Comparison of ENCODE assay signal across 13 mouse cellular contexts in genomic region chr8:75135756-75136155, GRCm38 (mm10). TPM values are rescaled to one million over a fixed set of nuclear protein-coding genes. Genes with fewer than 3 reads are reported as not detected.
A peak's percentile ranks its signal among the peaks of the same experiment; 100 is the strongest.
DNase-seq lines count a peak whose midpoint lies in the region; ATAC-seq and TF ChIP-seq lines count a peak whose summit lies in the region.
"Had no signal": no experiment of that assay in that cellular context is flagged by ENCODE, and none has a peak within 500 bp of the region (broad histone marks: within the 10 kb centered on the region; RNA-seq: fewer than 3 reads in every experiment).

No protein-coding gene starts in this region.

- no peak overlapping the region for H3K4me3 ChIP-seq in forebrain, postnatal 0 days (ENCODE audit: low read depth, low read length)
- H3K4me3 ChIP-seq in forebrain, embryonic 12.5 days (replicated peaks) = no peak overlapping the region
- no peak overlapping the region for H3K4me3 ChIP-seq in liver, embryonic 11.5 days (ENCODE audit: low read depth, low read length)
- H3K4me3 ChIP-seq in liver, postnatal 0 days (ENCODE audit: low read depth, low read length) = no peak overlapping the region
- H3K4me3 ChIP-seq in stomach, embryonic 15.5 days (replicated peaks) = no peak overlapping the region
- H3K4me3 ChIP-seq in stomach, postnatal 0 days (ENCODE audit: low read depth, low read length) = no peak overlapping the region
- H3K4me3 ChIP-seq in kidney, adult 2 months (ENCODE audit: insufficient read depth, low read depth, low read length) = no peak overlapping the region
- H3K4me3 ChIP-seq: megakaryocyte, embryonic 14.5 days had no signal

- H3K9me3 ChIP-seq in forebrain, postnatal 0 days (ENCODE audit: low read length) = no peaks in the 10 kb centered on the region
- H3K9me3 ChIP-seq in forebrain, embryonic 12.5 days = no peaks in the 10 kb centered on the region
- H3K9me3 ChIP-seq in liver, embryonic 11.5 days (ENCODE audit: control insufficient read depth, low read length) = no peaks in the 10 kb centered on the region
- H3K9me3 ChIP-seq in liver, postnatal 0 days (ENCODE audit: low read length) = no peaks in the 10 kb centered on the region
- H3K9me3 ChIP-seq in stomach, embryonic 15.5 days = no peaks in the 10 kb centered on the region
- no peaks in the 10 kb centered on the region for H3K9me3 ChIP-seq in stomach, postnatal 0 days (ENCODE audit: control insufficient read depth, low read length)
- H3K9me3 ChIP-seq: megakaryocyte, embryonic 14.5 days had no signal

- no peak for TF ChIP-seq EP300 in liver, postnatal 0 days (IDR thresholded peaks at IDR 0.05; ENCODE audit: low read depth)
- TF ChIP-seq EP300 in stomach, postnatal 0 days (optimal IDR thresholded peaks at IDR 0.05) = no peak

- no peak for TF ChIP-seq POLR2A in kidney, adult 2 months (IDR thresholded peaks at IDR 0.05; ENCODE audit: low read depth, low read length)

- no peak for TF ChIP-seq CTCF in forebrain, postnatal 0 days (IDR thresholded peaks at IDR 0.05; ENCODE audit: low read depth)
- TF ChIP-seq CTCF in liver, postnatal 0 days (IDR thresholded peaks at IDR 0.05; ENCODE audit: low read depth) = no peak
- no peak for TF ChIP-seq CTCF in stomach, postnatal 0 days (IDR thresholded peaks at IDR 0.05; ENCODE audit: low read depth)
- TF ChIP-seq CTCF in kidney, adult 2 months (conservative IDR thresholded peaks at IDR 0.05; ENCODE audit: insufficient read depth, insufficient read length, low read depth, low read length) = no peak

- H3K4me2 ChIP-seq in forebrain, postnatal 0 days (ENCODE audit: low read depth) = no peak overlapping the region
- no peak overlapping the region for H3K4me2 ChIP-seq in forebrain, embryonic 12.5 days
- no peak overlapping the region for H3K4me2 ChIP-seq in liver, embryonic 11.5 days
- H3K4me2 ChIP-seq in liver, postnatal 0 days (ENCODE audit: low read depth, low read length) = no peak overlapping the region
- H3K4me2 ChIP-seq in stomach, embryonic 15.5 days = no peak overlapping the region
- no peak overlapping the region for H3K4me2 ChIP-seq in stomach, postnatal 0 days (replicated peaks; ENCODE audit: low read depth)

- no peaks in the 10 kb centered on the region; the same call in 1 of the 2 replicates for H3K4me1 ChIP-seq in forebrain, postnatal 0 days (ENCODE audit: insufficient read depth)
- H3K4me1 ChIP-seq in forebrain, embryonic 12.5 days = no peaks in the 10 kb centered on the region; the same call in 1 of the 2 replicates
- peaks cover 23% of the 10 kb centered on the region for H3K4me1 ChIP-seq in liver, embryonic 11.5 days (replicated peaks; ENCODE audit: control insufficient read depth, insufficient read depth, low read length)
- H3K4me1 ChIP-seq in liver, postnatal 0 days (ENCODE audit: insufficient read depth) = no peaks in the 10 kb centered on the region
- H3K4me1 ChIP-seq in stomach, embryonic 15.5 days = peaks cover 12% of the 10 kb centered on the region; the same call in 1 of the 2 replicates
- H3K4me1 ChIP-seq in stomach, postnatal 0 days (replicated peaks; ENCODE audit: control insufficient read depth, insufficient read depth) = no peaks in the 10 kb centered on the region
- no peaks in the 10 kb centered on the region for H3K4me1 ChIP-seq in kidney, adult 2 months (ENCODE audit: control insufficient read depth, insufficient read depth, low read length)

- DNase-seq in forebrain, postnatal 0 days = no peak
- DNase-seq in liver, embryonic 11.5 days (ENCODE audit: low spot score) = no peak
- DNase-seq in liver, postnatal 0 days = no peak
- DNase-seq in stomach, postnatal 0 days (ENCODE audit: low spot score) = no peak
- DNase-seq in right cerebral cortex, postnatal 25 days = peak; percentile 16
- no peak for DNase-seq in kidney, adult 2 months
- DNase-seq: B cell, adult 2 months; cerebellum, adult 11 months; thymus, postnatal 14 days had no signal

- H3K27me3 ChIP-seq in forebrain, postnatal 0 days (ENCODE audit: insufficient read depth, low read length) = no peaks in the 10 kb centered on the region
- no peaks in the 10 kb centered on the region for H3K27me3 ChIP-seq in forebrain, embryonic 12.5 days
- H3K27me3 ChIP-seq in liver, embryonic 11.5 days (replicated peaks; ENCODE audit: control insufficient read depth, insufficient read depth, low read length) = no peaks in the 10 kb centered on the region
- no peaks in the 10 kb centered on the region for H3K27me3 ChIP-seq in liver, postnatal 0 days (ENCODE audit: insufficient read depth, low read length)
- no peaks in the 10 kb centered on the region for H3K27me3 ChIP-seq in stomach, embryonic 15.5 days (replicated peaks)
- H3K27me3 ChIP-seq in stomach, postnatal 0 days (ENCODE audit: control insufficient read depth, insufficient read depth, low read length) = no peaks in the 10 kb centered on the region
- H3K27me3 ChIP-seq in kidney, adult 2 months (replicated peaks; ENCODE audit: control insufficient read depth, insufficient read depth, low read length) = no peaks in the 10 kb centered on the region

- 22% methylated on average over 1 of the region's 1 CpGs for WGBS in forebrain, postnatal 0 days
- WGBS in forebrain, embryonic 12.5 days = 71% methylated on average over 1 of the region's 1 CpGs
- 17% methylated on average over 1 of the region's 1 CpGs for WGBS in liver, embryonic 11.5 days
- 9% methylated on average over 1 of the region's 1 CpGs for WGBS in liver, postnatal 0 days (ENCODE audit: insufficient replicate concordance)
- WGBS in stomach, embryonic 15.5 days = 38% methylated on average over 1 of the region's 1 CpGs
- 23% methylated on average over 1 of the region's 1 CpGs for WGBS in stomach, postnatal 0 days
- WGBS in kidney, adult 2 months = 32% methylated on average over 1 of the region's 1 CpGs

- peak; percentile 23 for ATAC-seq in forebrain, postnatal 0 days
- ATAC-seq in forebrain, embryonic 12.5 days (ENCODE audit: low FRiP score) = no peak
- no peak for ATAC-seq in liver, embryonic 11.5 days (replicated peaks; ENCODE audit: low FRiP score)
- no peak for ATAC-seq in liver, postnatal 0 days
- no peak for ATAC-seq in stomach, embryonic 15.5 days (ENCODE audit: insufficient read depth, low FRiP score, low read depth)
- ATAC-seq in stomach, postnatal 0 days (ENCODE audit: low FRiP score, low TSS enrichment) = no peak
- ATAC-seq: lung, postnatal 0 days had no signal

- H3K36me3 ChIP-seq in forebrain, postnatal 0 days (ENCODE audit: insufficient read depth) = no peaks in the 10 kb centered on the region
- no peaks in the 10 kb centered on the region; the same call in 1 of the 2 replicates for H3K36me3 ChIP-seq in forebrain, embryonic 12.5 days (replicated peaks)
- H3K36me3 ChIP-seq in liver, embryonic 11.5 days (ENCODE audit: control insufficient read depth, insufficient read depth, low read length) = no peaks in the 10 kb centered on the region
- H3K36me3 ChIP-seq in liver, postnatal 0 days (replicated peaks; ENCODE audit: insufficient read depth, low read length) = no peaks in the 10 kb centered on the region
- no peaks in the 10 kb centered on the region for H3K36me3 ChIP-seq in stomach, embryonic 15.5 days
- no peaks in the 10 kb centered on the region for H3K36me3 ChIP-seq in stomach, postnatal 0 days (ENCODE audit: control insufficient read depth, insufficient read depth, low read length)
- H3K36me3 ChIP-seq in kidney, adult 2 months (ENCODE audit: control insufficient read depth, insufficient read depth, low read length) = no peaks in the 10 kb centered on the region

- no peak overlapping the region for H3K27ac ChIP-seq in forebrain, postnatal 0 days (ENCODE audit: low read depth, low read length)
- no peak overlapping the region for H3K27ac ChIP-seq in forebrain, embryonic 12.5 days
- H3K27ac ChIP-seq in liver, embryonic 11.5 days (ENCODE audit: low read depth, low read length) = no peak overlapping the region
- no peak overlapping the region for H3K27ac ChIP-seq in liver, postnatal 0 days (ENCODE audit: low read depth)
- peak overlapping the region; percentile 19; the same call in 1 of the 2 replicates for H3K27ac ChIP-seq in stomach, embryonic 15.5 days
- no peak overlapping the region for H3K27ac ChIP-seq in stomach, postnatal 0 days (replicated peaks)
- no peak overlapping the region for H3K27ac ChIP-seq in kidney, adult 2 months (ENCODE audit: insufficient read depth, low read depth, low read length)

- H3K9ac ChIP-seq in forebrain, postnatal 0 days = no peak overlapping the region
- H3K9ac ChIP-seq in forebrain, embryonic 12.5 days = no peak overlapping the region
- peak overlapping the region; percentile 9; the same call in 1 of the 2 replicates for H3K9ac ChIP-seq in liver, embryonic 11.5 days (ENCODE audit: low read depth, low read length)
- no peak overlapping the region for H3K9ac ChIP-seq in liver, postnatal 0 days (replicated peaks)
- no peak overlapping the region for H3K9ac ChIP-seq in stomach, embryonic 15.5 days
- no peak overlapping the region for H3K9ac ChIP-seq in stomach, postnatal 0 days (ENCODE audit: low read length)

RNA-seq across cellular contexts. Expression of gene Mcm5, which starts 26.4 kb away (rescaled TPM):
- total RNA-seq in forebrain, postnatal 0 days (2014; rRNA removed) = 20.3 and 22.2 TPM in 2 replicates
- 18.3 and 19.0 TPM in 2 replicates for polyA plus RNA-seq in forebrain, postnatal 0 days (2015; fragmentation: Nextera tagmentation; extraction: Ambion mirVana)
- 189 and 190 TPM in 2 replicates for polyA plus RNA-seq in forebrain, embryonic 12.5 days (2016; fragmentation: Nextera tagmentation; extraction: Ambion mirVana)
- 278 and 324 TPM in 2 replicates for polyA plus RNA-seq in liver, embryonic 11.5 days (2014; fragmentation: Nextera tagmentation; extraction: Ambion mirVana)
- 43.5 and 55.4 TPM in 2 replicates for polyA plus RNA-seq in liver, postnatal 0 days (2015; fragmentation: Nextera tagmentation; extraction: Ambion mirVana)
- 124 and 138 TPM in 2 replicates for polyA plus RNA-seq in stomach, embryonic 15.5 days (2015; fragmentation: Nextera tagmentation; extraction: Ambion mirVana)
- polyA plus RNA-seq in stomach, postnatal 0 days (2015; fragmentation: Nextera tagmentation; extraction: Ambion mirVana) = 29.2 and 29.4 TPM in 2 replicates
- polyA plus RNA-seq in kidney, adult 2 months (2012; rRNA removed) = 5.7 and 6.0 TPM in 2 replicates

RNA-seq across cellular contexts. Expression of gene Hmox1, which starts 42.3 kb away (rescaled TPM):
- total RNA-seq in forebrain, postnatal 0 days (2014; rRNA removed) = 8.7 and 10.5 TPM in 2 replicates
- polyA plus RNA-seq in forebrain, postnatal 0 days (2015; fragmentation: Nextera tagmentation; extraction: Ambion mirVana) = 13.3 and 14.4 TPM in 2 replicates
- polyA plus RNA-seq in forebrain, embryonic 12.5 days (2016; fragmentation: Nextera tagmentation; extraction: Ambion mirVana) = 13.2 and 13.5 TPM in 2 replicates
- polyA plus RNA-seq in liver, embryonic 11.5 days (2014; fragmentation: Nextera tagmentation; extraction: Ambion mirVana) = 80.3 and 95.8 TPM in 2 replicates
- 155 and 160 TPM in 2 replicates for polyA plus RNA-seq in liver, postnatal 0 days (2015; fragmentation: Nextera tagmentation; extraction: Ambion mirVana)
- polyA plus RNA-seq in stomach, embryonic 15.5 days (2015; fragmentation: Nextera tagmentation; extraction: Ambion mirVana) = 25.0 and 29.0 TPM in 2 replicates
- polyA plus RNA-seq in stomach, postnatal 0 days (2015; fragmentation: Nextera tagmentation; extraction: Ambion mirVana) = 59.0 and 61.4 TPM in 2 replicates
- polyA plus RNA-seq in kidney, adult 2 months (2012; rRNA removed) = 22.5 and 25.7 TPM in 2 replicates
